Comparison of ENCODE assay signal across 11 mouse cellular contexts in the genomic region with DNA sequence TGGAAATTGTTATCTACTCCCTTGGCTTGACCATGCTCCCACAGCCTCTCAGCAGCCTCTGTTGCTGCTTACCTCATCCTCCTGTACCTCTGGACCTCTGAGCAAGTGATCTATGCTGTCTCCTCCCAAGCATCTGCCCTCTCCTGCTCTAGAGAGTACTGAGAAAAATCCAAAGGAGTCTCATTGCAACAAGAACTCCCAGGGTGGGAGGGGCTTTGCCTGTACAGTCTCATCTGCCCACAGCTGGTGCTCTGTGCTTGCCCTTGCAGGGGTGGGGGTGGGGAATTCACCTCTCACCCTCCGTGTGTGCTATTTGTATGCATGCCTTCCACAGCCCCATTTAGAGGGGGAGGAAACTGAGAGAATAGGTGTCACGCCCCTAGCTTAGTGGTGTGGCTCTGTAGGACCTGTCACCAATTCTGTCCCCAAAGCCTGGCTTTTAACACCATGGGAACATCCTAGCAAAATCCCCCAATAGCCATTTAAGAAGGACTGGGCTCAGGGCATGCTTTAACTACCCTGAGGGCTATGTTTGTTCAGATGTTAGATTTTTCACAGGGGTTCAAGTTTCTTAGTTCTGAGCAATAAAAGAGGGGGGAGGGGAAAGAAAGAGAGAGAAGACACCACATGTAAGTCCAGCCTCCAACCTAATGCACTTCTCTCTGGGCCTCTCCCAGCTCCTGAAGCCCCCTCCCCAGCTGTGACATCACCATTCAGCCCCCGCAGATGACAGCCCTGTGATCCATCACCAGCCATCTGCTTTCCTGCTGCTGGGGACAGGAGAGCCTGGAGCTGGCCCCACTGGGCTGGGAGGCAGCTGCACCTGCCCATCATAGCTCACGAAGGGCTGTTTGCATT. TPM values are rescaled to one million over a fixed set of nuclear protein-coding genes. Genes with fewer than 3 reads are reported as not detected.
DNase-seq lines count a peak whose midpoint lies in the region; ATAC-seq and TF ChIP-seq lines count a peak whose summit lies in the region.
"Had no signal": no experiment of that assay in that cellular context is flagged by ENCODE, and none has a peak within 500 bp of the region (broad histone marks: within the 10 kb centered on the region; RNA-seq: fewer than 3 reads in every experiment).

No protein-coding gene starts in this region.

- H3K27me3 ChIP-seq in lung, embryonic 14.5 days (ENCODE audit: insufficient read depth, low read length): no peaks in the 10 kb centered on the region
- H3K27me3 ChIP-seq in forebrain, embryonic 14.5 days (replicated peaks; ENCODE audit: control insufficient read depth, insufficient read depth, low read length): no peaks in the 10 kb centered on the region
- no peaks in the 10 kb centered on the region for H3K27me3 ChIP-seq in liver, embryonic 11.5 days (replicated peaks; ENCODE audit: control insufficient read depth, insufficient read depth, low read length)
- H3K27me3 ChIP-seq in stomach, embryonic 16.5 days (ENCODE audit: control insufficient read depth, insufficient read depth, low read length): no peaks in the 10 kb centered on the region
- H3K27me3 ChIP-seq: Patski had no signal

- TF ChIP-seq CTCF in lung, embryonic 14.5 days (IDR thresholded peaks at IDR 0.05; ENCODE audit: low read depth): no peak

- H3K4me1 ChIP-seq in lung, embryonic 14.5 days (ENCODE audit: insufficient read depth): peaks cover 16% of the 10 kb centered on the region
- no peaks in the 10 kb centered on the region for H3K4me1 ChIP-seq in forebrain, embryonic 14.5 days (ENCODE audit: control insufficient read depth, insufficient read depth, low read length)
- no peaks in the 10 kb centered on the region for H3K4me1 ChIP-seq in liver, embryonic 11.5 days (replicated peaks; ENCODE audit: control insufficient read depth, insufficient read depth, low read length)
- peaks cover 22% of the 10 kb centered on the region for H3K4me1 ChIP-seq in stomach, embryonic 16.5 days (ENCODE audit: control insufficient read depth, insufficient read depth, low read length)

- no peak overlapping the region for H3K4me3 ChIP-seq in lung, embryonic 14.5 days (ENCODE audit: low read depth, low read length)
- H3K4me3 ChIP-seq in forebrain, embryonic 14.5 days (ENCODE audit: low read depth, low read length): no peak overlapping the region
- H3K4me3 ChIP-seq in liver, embryonic 11.5 days (ENCODE audit: low read depth, low read length): no peak overlapping the region
- no peak overlapping the region for H3K4me3 ChIP-seq in stomach, embryonic 16.5 days (replicated peaks; ENCODE audit: low read length)
- H3K4me3 ChIP-seq: megakaryocyte, embryonic 14.5 days had no signal

- peak overlapping the region; percentile 10; the same call in 1 of the 2 replicates for H3K27ac ChIP-seq in lung, embryonic 14.5 days (ENCODE audit: low read depth)
- no peak overlapping the region for H3K27ac ChIP-seq in forebrain, embryonic 14.5 days (ENCODE audit: low read depth, low read length)
- H3K27ac ChIP-seq in liver, embryonic 11.5 days (ENCODE audit: low read depth, low read length): peak overlapping the region; percentile 41; the same call in 1 of the 2 replicates
- H3K27ac ChIP-seq in stomach, embryonic 16.5 days (ENCODE audit: low read length): peak overlapping the region; percentile 76

- DNase-seq in lung, embryonic 14.5 days: peak; percentile 28
- no peak for DNase-seq in lung, postnatal 36 days
- DNase-seq in forebrain, embryonic 14.5 days (ENCODE audit: low spot score): peak; percentile 29
- peak; percentile 43 for DNase-seq in liver, embryonic 11.5 days (ENCODE audit: low spot score)
- DNase-seq in layer of hippocampus, adult 11-12 months (ENCODE audit: low spot score): no peak
- no peak for DNase-seq in urinary bladder, adult 2 months (ENCODE audit: low spot score)
- DNase-seq in layer of hippocampus, adult 9-11 months: no peak
- DNase-seq: cerebellum, adult 8-10 months had no signal

- H3K9me3 ChIP-seq in lung, embryonic 14.5 days (ENCODE audit: low read depth, low read length): no peaks in the 10 kb centered on the region
- H3K9me3 ChIP-seq in forebrain, embryonic 14.5 days (replicated peaks; ENCODE audit: control insufficient read depth, low read length): no peaks in the 10 kb centered on the region
- H3K9me3 ChIP-seq in liver, embryonic 11.5 days (ENCODE audit: control insufficient read depth, low read length): peaks cover 3% of the 10 kb centered on the region; the same call in 1 of the 2 replicates
- H3K9me3 ChIP-seq in stomach, embryonic 16.5 days (replicated peaks; ENCODE audit: control insufficient read depth, low read length): 0 out of 2 replicates have a peak, but pooled peaks cover 5% of the 10 kb centered on the region

- 6% methylated on average over 4 of the region's 4 CpGs for WGBS in lung, embryonic 14.5 days
- 23% methylated on average over 4 of the region's 4 CpGs for WGBS in forebrain, embryonic 14.5 days
- WGBS in liver, embryonic 11.5 days: 15% methylated on average over 4 of the region's 4 CpGs
- 15% methylated on average over 4 of the region's 4 CpGs for WGBS in stomach, embryonic 16.5 days

- no peak overlapping the region for H3K4me2 ChIP-seq in lung, embryonic 14.5 days
- H3K4me2 ChIP-seq in forebrain, embryonic 14.5 days (ENCODE audit: low read length): no peak overlapping the region
- H3K4me2 ChIP-seq in liver, embryonic 11.5 days: no peak overlapping the region
- H3K4me2 ChIP-seq in stomach, embryonic 16.5 days (ENCODE audit: low read depth, low read length): no peak overlapping the region

- no peak overlapping the region for H3K9ac ChIP-seq in lung, embryonic 14.5 days
- no peak overlapping the region for H3K9ac ChIP-seq in forebrain, embryonic 14.5 days (ENCODE audit: low read length)
- no peak overlapping the region for H3K9ac ChIP-seq in liver, embryonic 11.5 days (ENCODE audit: low read depth, low read length)
- no peak overlapping the region for H3K9ac ChIP-seq in stomach, embryonic 16.5 days (ENCODE audit: low read length)

- no peaks in the 10 kb centered on the region for H3K36me3 ChIP-seq in lung, embryonic 14.5 days (ENCODE audit: insufficient read depth)
- no peaks in the 10 kb centered on the region for H3K36me3 ChIP-seq in forebrain, embryonic 14.5 days (ENCODE audit: control insufficient read depth, insufficient read depth, low read length)
- H3K36me3 ChIP-seq in liver, embryonic 11.5 days (ENCODE audit: control insufficient read depth, insufficient read depth, low read length): no peaks in the 10 kb centered on the region
- no peaks in the 10 kb centered on the region for H3K36me3 ChIP-seq in stomach, embryonic 16.5 days (ENCODE audit: control insufficient read depth, insufficient read depth, low read length)

- peak; percentile 59 for ATAC-seq in lung, embryonic 14.5 days (ENCODE audit: insufficient read depth)
- ATAC-seq in forebrain, embryonic 14.5 days: peak; percentile 67; the same call in 1 of the 2 replicates
- peak; percentile 67 for ATAC-seq in liver, embryonic 11.5 days (replicated peaks; ENCODE audit: low FRiP score)
- ATAC-seq in stomach, embryonic 16.5 days (ENCODE audit: insufficient read depth, low FRiP score): peak; percentile 89
- ATAC-seq: Patski had no signal

RNA-seq across cellular contexts. Expression of gene Stx16, which starts 26.4 kb away (rescaled TPM):
- polyA plus RNA-seq in lung, embryonic 14.5 days (2014; fragmentation: Nextera tagmentation; extraction: Ambion mirVana): 9.6 and 10.3 TPM in 2 replicates
- 9.1 and 9.2 TPM in 2 replicates for polyA plus RNA-seq in forebrain, embryonic 14.5 days (2014; fragmentation: Nextera tagmentation; extraction: Ambion mirVana)
- 7.2 and 9.6 TPM in 2 replicates for polyA plus RNA-seq in liver, embryonic 11.5 days (2014; fragmentation: Nextera tagmentation; extraction: Ambion mirVana)
- polyA plus RNA-seq in stomach, embryonic 16.5 days (2015; fragmentation: Nextera tagmentation; extraction: Ambion mirVana): 12.8 and 14.8 TPM in 2 replicates
- polyA plus RNA-seq in urinary bladder, adult 2 months (2012; rRNA removed): 50.6 and 51.9 TPM in 2 replicates

Comparison
In these comparisons a context has a peak if more than half of its experiments do, and no peak if none do; other contexts are left out.
1. DNase-seq: peak in lung, embryonic 14.5 days (single experiment), forebrain, embryonic 14.5 days (single experiment) and liver, embryonic 11.5 days (single experiment); none in lung, postnatal 36 days (single experiment), layer of hippocampus, adult 11-12 months (single experiment), urinary bladder, adult 2 months (single experiment) and layer of hippocampus, adult 9-11 months (single experiment).
2. Peak in every context shown above with its lines, with median percentiles within 50 percentile points of each other: ATAC-seq.